Mouse (Mus musculus) frontal cortex, postnatal 36 days (tissue): ENCODE data around the gene Slc39a1.

Experiments used
- DNase-seq, 2 experiments: peaks; one replicate each; pipeline ENCODE4 v3.0.0; 2022; ENCODE audit warnings: low spot score in 2 of 2

Gene Slc39a1

GRCm38 (mm10) chr3:90294651-90295050 lies 46.7 kb downstream of the Slc39a1 start:
- no peak for DNase-seq
